Mouse (Mus musculus) embryonic facial prominence, embryonic 15.5 days (tissue): ENCODE results near the gene Pink1. TPM values are rescaled to one million over a fixed set of nuclear protein-coding genes. Genes with fewer than 3 reads are reported as not detected.

Experiments
- ATAC-seq: fragments of 200-750 bp; cut with Nextera tagmentation; 2 replicates; pipeline ENCODE4 v1.8.0; 2017; ENCODE audit warnings: low read depth, moderate TSS enrichment; ENCODE audit not compliant: insufficient number of reproducible peaks, low FRiP score, low TSS enrichment
- H3K27ac ChIP-seq: fragments of 300-500 bp; sonication (generic); replicated peaks from 2 replicates; pipeline ENCODE4 v1.5.1; 2015; ENCODE audit warnings: mild to moderate bottlenecking, inconsistent platforms
- H3K27me3 ChIP-seq: fragments of 300-500 bp; sonication (generic); 2 replicates; pipeline ENCODE4 v1.6.1; 2015; ENCODE audit warnings: inconsistent platforms
- H3K36me3 ChIP-seq: fragments of 300-500 bp; sonication (generic); 2 replicates; pipeline ENCODE4 v1.6.1; 2015; ENCODE audit warnings: mild to moderate bottlenecking, inconsistent platforms
- H3K4me1 ChIP-seq: fragments of 300-500 bp; sonication (generic); 2 replicates; pipeline ENCODE4 v1.6.1; 2015; ENCODE audit warnings: inconsistent platforms
- H3K4me2 ChIP-seq: fragments of 300-500 bp; sonication (generic); replicated peaks from 2 replicates; pipeline ENCODE4 v1.6.1; 2015; ENCODE audit warnings: mild to moderate bottlenecking, inconsistent platforms
- H3K4me3 ChIP-seq: fragments of 300-500 bp; sonication (generic); replicated peaks from 2 replicates; pipeline ENCODE4 v1.5.1; 2015; ENCODE audit warnings: mild to moderate bottlenecking, inconsistent platforms
- H3K9ac ChIP-seq: fragments of 300-500 bp; sonication (generic); 2 replicates; pipeline ENCODE4 v1.6.1; 2015; ENCODE audit warnings: inconsistent platforms
- H3K9me3 ChIP-seq: fragments of 300-500 bp; sonication (generic); replicated peaks from 2 replicates; pipeline ENCODE4 v1.6.1; 2016; ENCODE audit warnings: inconsistent platforms
- WGBS: fragments of 180-500 bp; shearing (Covaris S2); methylation state at CpG from one replicate; pipeline ENCODE4 v1.1.7; 2015; 5-methylcytosine and 5-hydroxymethylcytosine counted together
- polyA plus RNA-seq: library from polyadenylated mRNA; unstranded; fragments of >200 nt; fragmentation: Nextera tagmentation; extraction: Ambion mirVana; gene quantifications from 2 replicates; pipeline ENCODE4 v1.2.1, GENCODE M21; 2015

The Pink1 gene
- polyA plus RNA-seq, 1 experiment from 2014 or later = 67.0 TPM

DNA sequence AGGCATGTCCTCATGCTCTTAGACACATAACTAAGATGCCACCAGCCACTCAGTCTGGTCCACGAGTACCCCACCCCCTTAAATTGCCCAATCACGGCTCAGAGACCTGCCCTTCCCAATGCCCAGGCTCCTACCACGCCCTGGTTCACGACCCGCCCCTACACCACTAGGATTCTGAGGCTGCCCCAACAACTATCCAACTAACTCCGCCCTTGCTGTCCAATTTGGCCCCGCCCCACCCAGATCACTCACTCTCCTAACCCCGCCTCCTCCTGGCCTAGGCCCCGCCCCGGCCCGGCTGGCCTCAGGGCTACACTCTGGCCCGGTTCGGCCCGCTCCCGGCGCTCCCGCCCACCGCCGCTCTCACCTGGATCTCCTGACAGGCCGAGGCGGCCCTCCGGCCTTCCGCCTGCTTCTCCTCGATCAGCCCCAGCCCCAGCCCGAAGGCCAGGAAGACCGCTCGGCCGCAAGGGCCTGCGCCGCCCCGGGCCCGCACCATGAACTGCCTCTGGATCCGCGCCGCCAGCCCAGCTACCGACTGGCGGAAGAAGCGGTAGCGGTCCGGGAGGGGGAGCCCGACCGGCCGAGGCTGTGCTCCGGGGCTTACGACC is 536 bp downstream of the Pink1 start:
- H3K4me3 ChIP-seq = peak overlapping the region; percentile 96
- peaks cover 20% of the 10 kb centered on the region; the same call in 1 of the 2 replicates for H3K4me1 ChIP-seq
- H3K27me3 ChIP-seq = peaks cover under 1% of the 10 kb centered on the region; the same call in 1 of the 2 replicates
- H3K4me2 ChIP-seq = peak overlapping the region; percentile 56
- WGBS = under 1% methylated on average over 45 of the region's 45 CpGs
- H3K27ac ChIP-seq = peak overlapping the region; percentile 96
- no peaks in the 10 kb centered on the region for H3K36me3 ChIP-seq
- H3K9ac ChIP-seq = peak overlapping the region; percentile 90
- no peaks in the 10 kb centered on the region for H3K9me3 ChIP-seq
- ATAC-seq = peak; percentile 89

DNA sequence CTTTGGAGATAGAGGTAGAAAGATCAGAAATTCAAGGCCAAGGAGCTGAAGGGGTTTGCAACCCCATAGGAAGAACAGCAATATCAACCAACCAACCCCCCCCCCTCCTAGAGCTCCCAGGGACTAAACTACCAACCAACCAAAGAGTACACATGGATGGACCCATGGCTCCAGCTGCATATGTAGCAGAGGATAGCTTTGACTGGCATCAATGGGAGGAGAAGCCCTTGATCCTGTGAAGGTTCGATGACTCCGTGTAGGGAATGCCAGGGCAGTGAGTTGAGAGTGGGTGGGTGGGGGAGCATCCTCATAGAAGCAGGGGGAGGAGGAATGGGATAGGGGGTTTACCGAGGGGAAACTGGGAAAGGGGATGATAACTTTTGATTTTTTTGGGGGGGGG is 1.7 kb downstream of the Pink1 start:
- Histone ChIP-seq H3K4me1 (peaks cover 16% of the 10 kb centered on the region; the same call in 1 of the 2 replicates), H3K27me3 (no peaks in the 10 kb centered on the region), H3K4me3 (no peak overlapping the region), H3K9me3 (no peaks in the 10 kb centered on the region), H3K27ac (no peak overlapping the region), H3K36me3 (no peaks in the 10 kb centered on the region), H3K4me2 (no peak overlapping the region), H3K9ac (no peak overlapping the region)
- 97% methylated on average over 3 of the region's 3 CpGs for WGBS
- ATAC-seq = no peak

DNA sequence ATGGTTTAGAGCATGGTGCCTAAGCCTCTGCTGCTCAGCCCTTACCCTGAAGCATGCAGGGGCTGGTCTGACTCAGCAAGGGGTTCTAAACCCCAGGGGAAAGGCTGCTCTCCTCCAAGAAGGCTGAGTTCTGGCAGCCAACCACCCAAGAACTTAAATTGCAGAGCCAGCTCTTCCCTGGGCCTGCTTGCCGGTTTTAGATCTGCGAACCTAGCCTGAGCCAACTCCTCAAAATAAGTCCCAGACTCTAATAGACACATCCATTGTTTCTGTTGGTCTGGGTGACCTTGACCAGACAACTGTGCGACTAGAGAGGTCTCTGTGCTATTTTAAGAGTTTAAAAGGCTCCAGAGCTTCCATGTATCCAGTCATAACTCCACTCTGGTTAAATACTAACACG is 2.4 kb downstream of the Pink1 start:
- no peaks in the 10 kb centered on the region for H3K9me3 ChIP-seq
- no peaks in the 10 kb centered on the region; the same call in 1 of the 2 replicates for H3K36me3 ChIP-seq
- ATAC-seq = no peak
- H3K4me1 ChIP-seq = peaks cover 16% of the 10 kb centered on the region; the same call in 1 of the 2 replicates
- H3K4me3 ChIP-seq = no peak overlapping the region
- 0 out of 2 replicates have a peak overlapping the region, but pooled peaks have one; percentile 9 for H3K9ac ChIP-seq
- no peaks in the 10 kb centered on the region for H3K27me3 ChIP-seq
- no peak overlapping the region for H3K4me2 ChIP-seq
- H3K27ac ChIP-seq = peak overlapping the region; percentile 53; the same call in 1 of the 2 replicates
- WGBS = 64% methylated on average over 4 of the region's 4 CpGs

DNA sequence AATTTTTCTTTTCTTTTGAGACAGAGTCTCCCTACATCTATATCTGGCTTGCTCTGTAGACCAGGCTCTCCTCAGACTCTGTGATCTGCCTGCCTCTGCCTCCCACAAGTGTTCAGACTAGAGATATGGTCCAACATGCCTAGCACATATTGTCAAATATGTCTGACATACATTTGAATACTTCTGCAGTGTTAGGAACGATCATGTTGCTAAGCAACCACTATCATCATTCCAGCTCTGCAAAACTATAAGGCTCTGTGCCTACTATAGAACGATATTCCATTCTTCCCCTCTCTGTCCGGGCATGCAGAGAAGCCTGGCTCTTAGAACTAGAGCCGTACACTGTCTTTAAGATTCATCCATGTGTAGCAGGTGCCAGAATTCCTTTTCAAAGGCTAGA is 3.4 kb downstream of the Pink1 start:
- Histone ChIP-seq H3K27ac (no peak overlapping the region), H3K9me3 (no peaks in the 10 kb centered on the region), H3K4me3 (no peak overlapping the region), H3K9ac (no peak overlapping the region), H3K4me1 (peaks cover 16% of the 10 kb centered on the region; the same call in 1 of the 2 replicates), H3K27me3 (no peaks in the 10 kb centered on the region), H3K4me2 (no peak overlapping the region), H3K36me3 (peaks cover 2% of the 10 kb centered on the region)
- 54% methylated on average over 4 of the region's 4 CpGs for WGBS
- no peak for ATAC-seq

DNA sequence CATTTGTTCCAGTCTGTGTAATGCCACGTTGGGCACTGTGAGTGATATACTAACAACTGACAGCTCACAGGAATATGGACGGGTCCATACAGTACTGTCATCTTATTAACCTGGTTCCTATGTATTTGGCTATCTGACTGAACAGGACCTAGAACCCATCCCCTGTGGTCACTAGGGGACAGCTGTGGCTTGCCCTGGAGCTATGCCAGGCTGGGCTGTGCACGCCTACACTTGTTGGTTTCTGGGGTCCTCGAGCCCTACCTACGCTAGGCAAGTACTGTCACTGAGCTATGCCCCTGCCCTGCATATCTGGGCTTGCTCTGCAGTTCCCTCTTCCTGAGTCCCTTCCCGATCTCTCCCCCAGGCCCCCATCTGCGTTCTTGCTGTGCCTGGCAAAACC is 4.6 kb downstream of the Pink1 start:
- peaks cover 14% of the 10 kb centered on the region; the same call in 1 of the 2 replicates for H3K4me1 ChIP-seq
- no peak overlapping the region for H3K9ac ChIP-seq
- no peaks in the 10 kb centered on the region for H3K27me3 ChIP-seq
- H3K4me3 ChIP-seq = no peak overlapping the region
- no peak overlapping the region for H3K27ac ChIP-seq
- ATAC-seq = no peak
- no peak overlapping the region for H3K4me2 ChIP-seq
- H3K36me3 ChIP-seq = peaks cover 14% of the 10 kb centered on the region
- no peaks in the 10 kb centered on the region for H3K9me3 ChIP-seq
- WGBS = 63% methylated on average over 7 of the region's 7 CpGs

DNA sequence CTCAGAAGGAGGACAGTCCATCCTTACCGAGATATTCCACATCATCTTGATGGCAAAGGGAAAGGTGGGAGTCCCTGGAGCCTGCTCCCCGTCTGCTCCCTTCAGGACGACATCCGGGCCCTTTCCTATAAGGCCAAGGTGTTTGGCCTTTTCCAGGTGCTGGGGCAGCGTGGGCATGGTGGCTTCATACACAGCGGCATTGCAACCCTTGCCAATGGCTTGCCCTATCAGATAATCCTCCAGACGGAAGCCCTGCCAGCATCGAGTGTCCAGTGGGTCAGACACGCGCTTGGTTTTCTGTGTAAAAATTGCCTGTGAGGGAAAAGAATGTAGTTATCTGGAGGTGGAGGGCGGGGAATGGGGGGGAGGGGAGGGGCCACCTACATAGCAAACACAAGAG is 5.4 kb downstream of the Pink1 start:
- H3K4me3 ChIP-seq = no peak overlapping the region
- H3K9ac ChIP-seq = no peak overlapping the region
- 0 out of 2 replicates have a peak, but pooled peaks cover 11% of the 10 kb centered on the region for H3K4me1 ChIP-seq
- H3K36me3 ChIP-seq = peaks cover 20% of the 10 kb centered on the region
- no peak for ATAC-seq
- no peaks in the 10 kb centered on the region for H3K27me3 ChIP-seq
- no peak overlapping the region for H3K4me2 ChIP-seq
- H3K9me3 ChIP-seq = no peaks in the 10 kb centered on the region
- 78% methylated on average over 11 of the region's 11 CpGs for WGBS
- no peak overlapping the region for H3K27ac ChIP-seq

DNA sequence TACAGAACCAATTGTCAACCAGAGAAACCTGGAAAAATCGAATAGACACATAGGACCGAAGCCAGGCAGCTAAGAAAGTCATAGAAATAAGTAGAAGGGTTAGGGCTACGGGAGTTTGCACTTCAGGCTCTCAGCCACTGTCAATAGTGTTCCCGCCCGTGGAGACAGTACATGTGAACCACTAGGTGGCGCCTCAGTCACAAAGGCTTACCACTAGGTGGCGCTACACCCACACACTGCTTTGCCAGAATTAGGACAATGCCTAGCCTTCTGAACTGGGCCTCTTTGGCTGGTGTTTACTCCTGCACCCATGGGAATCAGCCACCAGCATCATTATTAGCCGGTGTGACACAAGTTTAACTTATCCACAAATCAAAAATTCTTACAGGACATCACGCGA is 6.6 kb downstream of the Pink1 start:
- no peak for ATAC-seq
- H3K27ac ChIP-seq = no peak overlapping the region
- H3K4me1 ChIP-seq = 0 out of 2 replicates have a peak, but pooled peaks cover 8% of the 10 kb centered on the region
- H3K27me3 ChIP-seq = no peaks in the 10 kb centered on the region
- H3K9me3 ChIP-seq = no peaks in the 10 kb centered on the region
- H3K9ac ChIP-seq = no peak overlapping the region
- H3K36me3 ChIP-seq = peaks cover 32% of the 10 kb centered on the region
- no peak overlapping the region for H3K4me3 ChIP-seq
- no peak overlapping the region for H3K4me2 ChIP-seq
- WGBS = 33% methylated on average over 10 of the region's 10 CpGs

DNA sequence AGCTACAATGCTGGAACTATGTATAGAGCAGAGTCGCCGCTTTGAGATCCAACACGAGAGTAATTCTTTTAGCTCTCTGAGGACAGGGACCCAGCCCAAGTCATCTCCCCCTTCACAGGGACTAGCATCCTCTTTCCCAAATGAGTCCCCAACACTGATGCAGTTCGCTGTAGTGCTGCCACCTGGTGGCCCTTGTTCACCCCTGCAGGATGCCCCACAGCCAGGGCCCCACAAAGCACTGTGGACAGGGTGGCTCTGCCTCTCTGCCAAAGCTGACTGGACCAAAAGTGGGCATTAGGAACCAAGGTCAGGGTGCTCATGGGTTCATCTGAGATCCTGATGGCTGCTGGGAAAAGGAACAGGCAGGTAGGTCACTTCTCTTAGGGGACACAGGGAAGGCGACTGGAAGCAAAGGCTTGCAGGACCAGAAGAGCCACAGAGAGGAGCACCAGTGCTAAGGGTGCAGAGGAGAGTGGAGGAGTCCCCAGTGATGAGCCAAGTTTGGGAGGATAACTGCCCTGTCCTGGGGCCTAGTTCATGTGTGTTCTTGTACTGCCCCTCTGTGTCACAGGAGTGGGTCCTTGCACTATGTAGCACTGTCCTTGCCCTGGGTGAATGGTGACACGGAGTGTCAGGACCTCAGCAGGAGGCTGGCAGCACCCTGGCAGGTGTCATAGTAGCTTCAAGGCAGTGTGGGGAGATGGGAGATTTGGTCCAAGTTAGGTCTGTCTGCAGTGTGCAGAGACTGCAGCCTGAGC is 7.4 kb downstream of the Pink1 start:
- Histone ChIP-seq H3K27ac (no peak overlapping the region), H3K36me3 (peaks cover 40% of the 10 kb centered on the region), H3K27me3 (no peaks in the 10 kb centered on the region), H3K4me3 (no peak overlapping the region), H3K9me3 (no peaks in the 10 kb centered on the region), H3K9ac (no peak overlapping the region), H3K4me2 (no peak overlapping the region), H3K4me1 (0 out of 2 replicates have a peak, but pooled peaks cover 2% of the 10 kb centered on the region)
- ATAC-seq = no peak
- 50% methylated on average over 6 of the region's 6 CpGs for WGBS

DNA sequence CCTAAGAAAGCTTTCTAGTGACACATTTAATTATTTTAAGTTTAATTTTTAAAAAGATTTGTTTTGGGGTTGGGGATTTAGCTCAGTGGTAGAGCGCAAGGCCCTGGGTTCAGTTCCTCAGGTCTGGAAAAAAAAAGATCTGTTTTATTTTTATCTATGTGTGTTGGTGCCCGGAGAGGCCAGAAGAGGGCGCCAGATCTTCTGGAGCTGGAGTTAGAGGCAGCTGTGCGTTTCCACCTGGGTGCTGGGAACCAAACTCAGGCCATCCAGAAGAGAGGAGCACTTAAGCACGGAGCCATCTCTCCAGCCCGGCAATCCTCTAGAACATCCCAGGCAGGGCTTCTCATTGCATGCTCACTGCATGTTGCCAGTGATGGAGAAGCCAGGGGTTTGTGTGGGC is 9.7 kb downstream of the Pink1 start:
- peaks cover 62% of the 10 kb centered on the region for H3K36me3 ChIP-seq
- H3K4me1 ChIP-seq = no peaks in the 10 kb centered on the region
- no peak overlapping the region for H3K4me3 ChIP-seq
- ATAC-seq = no peak
- H3K9ac ChIP-seq = no peak overlapping the region
- no peak overlapping the region for H3K27ac ChIP-seq
- no peaks in the 10 kb centered on the region for H3K27me3 ChIP-seq
- H3K9me3 ChIP-seq = no peaks in the 10 kb centered on the region
- no peak overlapping the region for H3K4me2 ChIP-seq
- 92% methylated on average over 6 of the region's 6 CpGs for WGBS

DNA sequence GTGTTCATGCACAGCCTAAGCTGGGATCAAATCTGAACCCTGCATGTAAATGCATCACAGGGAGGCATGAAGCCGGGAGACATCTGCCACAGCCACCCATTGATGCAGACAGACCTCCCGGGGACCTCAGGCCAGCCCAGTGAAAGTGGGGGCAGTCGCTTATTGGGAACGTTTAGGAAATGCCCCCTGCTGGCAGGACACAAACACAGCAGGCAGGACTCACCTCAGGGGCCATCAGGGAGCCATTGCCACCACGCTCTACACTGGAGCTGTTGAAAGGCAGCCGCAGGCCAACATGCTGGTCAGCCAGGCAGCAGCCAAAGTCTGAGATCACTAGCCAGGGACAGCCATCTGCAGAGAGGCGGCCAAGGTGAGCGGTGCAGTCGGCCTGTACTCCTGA is 10.3 kb downstream of the Pink1 start:
- peaks cover 68% of the 10 kb centered on the region for H3K36me3 ChIP-seq
- no peak overlapping the region for H3K4me3 ChIP-seq
- ATAC-seq = no peak
- no peaks in the 10 kb centered on the region for H3K4me1 ChIP-seq
- H3K4me2 ChIP-seq = no peak overlapping the region
- no peak overlapping the region for H3K27ac ChIP-seq
- no peaks in the 10 kb centered on the region for H3K9me3 ChIP-seq
- 67% methylated on average over 9 of the region's 9 CpGs for WGBS
- no peak overlapping the region for H3K9ac ChIP-seq
- no peaks in the 10 kb centered on the region for H3K27me3 ChIP-seq

DNA sequence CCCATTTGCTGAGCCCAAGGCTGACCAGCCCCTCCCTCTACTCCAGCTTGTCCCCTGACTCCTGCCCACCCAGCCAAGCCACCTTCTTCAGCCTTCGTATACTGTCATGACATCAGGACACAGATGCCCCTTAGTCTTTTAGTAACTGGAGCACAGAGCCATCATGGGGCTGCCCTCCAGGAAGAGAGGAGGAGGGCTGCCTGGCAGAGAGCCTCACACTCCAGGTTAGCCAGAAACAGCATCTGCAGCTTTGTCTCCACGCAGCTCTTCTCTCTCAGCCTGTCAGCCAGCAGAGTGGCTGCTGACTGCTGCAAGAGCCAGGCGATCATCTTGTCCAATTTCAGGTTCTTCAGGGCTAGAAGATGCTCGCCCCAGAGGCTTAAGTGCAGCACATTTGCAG is 12.3 kb downstream of the Pink1 start:
- H3K9ac ChIP-seq = no peak overlapping the region
- ATAC-seq = no peak
- H3K4me2 ChIP-seq = no peak overlapping the region
- no peaks in the 10 kb centered on the region for H3K27me3 ChIP-seq
- 84% methylated on average over 4 of the region's 4 CpGs for WGBS
- no peaks in the 10 kb centered on the region for H3K4me1 ChIP-seq
- H3K4me3 ChIP-seq = no peak overlapping the region
- H3K36me3 ChIP-seq = peaks cover 86% of the 10 kb centered on the region
- H3K9me3 ChIP-seq = no peaks in the 10 kb centered on the region
- no peak overlapping the region for H3K27ac ChIP-seq
